Mouse (Mus musculus): ENCODE results near the gene Hs3st6. TPM values are rescaled to one million over a fixed set of nuclear protein-coding genes. Genes with fewer than 3 reads are reported as not detected.

The Hs3st6 gene
- polyA plus RNA-seq, 1 experiment from 2014 or later = not detected

GRCm38 (mm10) chr17:24745526-24746497 lies 7.0 kb upstream of the Hs3st6 start:
- H3K4me3 ChIP-seq = no peak overlapping the region
- H3K36me3 ChIP-seq = peaks cover 22% of the 10 kb centered on the region
- peak; percentile 60 for ATAC-seq
- H3K4me1 ChIP-seq = no peaks in the 10 kb centered on the region
- peaks cover 45% of the 10 kb centered on the region for H3K27me3 ChIP-seq (replicated peaks)
- WGBS (ENCODE audit: insufficient replicate concordance) = 15% methylated on average over 7 of the region's 7 CpGs
- H3K27ac ChIP-seq = no peak overlapping the region
- no peaks in the 10 kb centered on the region for H3K9me3 ChIP-seq (replicated peaks)
- no peak overlapping the region for H3K9ac ChIP-seq
- no peak overlapping the region for H3K4me2 ChIP-seq

- peaks cover 57% of the 10 kb centered on the region for H3K27me3 ChIP-seq (replicated peaks)
- ATAC-seq = no peak
Observed at GRCm38 (mm10) chr17:24746986-24747385, 5.8 kb upstream of the Hs3st6 start.

GRCm38 (mm10) chr17:24751528-24751927 lies 1.3 kb upstream of the Hs3st6 start:
- ATAC-seq = no peak
- Histone ChIP-seq H3K9me3 (replicated peaks) (no peaks in the 10 kb centered on the region), H3K4me2 (no peak overlapping the region), H3K27ac (no peak overlapping the region), H3K27me3 (replicated peaks) (peaks cover 93% of the 10 kb centered on the region), H3K36me3 (no peaks in the 10 kb centered on the region), H3K4me3 (no peak overlapping the region), H3K9ac (no peak overlapping the region), H3K4me1 (peaks cover 16% of the 10 kb centered on the region)
- 13% methylated on average over 4 of the region's 4 CpGs for WGBS (ENCODE audit: insufficient replicate concordance)

More at GRCm38 (mm10) chr17:24746986-24747385, 5.8 kb upstream of the Hs3st6 start:
- H3K9ac ChIP-seq = no peak overlapping the region
- H3K4me3 ChIP-seq = no peak overlapping the region
- WGBS (ENCODE audit: insufficient replicate concordance) = 47% methylated on average over 4 of the region's 4 CpGs
- H3K4me1 ChIP-seq = no peaks in the 10 kb centered on the region
- H3K4me2 ChIP-seq = no peak overlapping the region
- H3K36me3 ChIP-seq = peaks cover 10% of the 10 kb centered on the region
- no peaks in the 10 kb centered on the region for H3K9me3 ChIP-seq (replicated peaks)
- no peak overlapping the region for H3K27ac ChIP-seq

GRCm38 (mm10) chr17:24757394-24757793 lies 4.6 kb downstream of the Hs3st6 start:
- Histone ChIP-seq H3K27me3 (replicated peaks) (peaks cover 94% of the 10 kb centered on the region), H3K9me3 (replicated peaks) (no peaks in the 10 kb centered on the region), H3K4me3 (no peak overlapping the region), H3K4me2 (no peak overlapping the region), H3K36me3 (no peaks in the 10 kb centered on the region), H3K4me1 (peaks cover 12% of the 10 kb centered on the region), H3K27ac (no peak overlapping the region), H3K9ac (no peak overlapping the region)
- WGBS (ENCODE audit: insufficient replicate concordance) = 74% methylated on average over 1 of the region's 1 CpGs
- ATAC-seq = no peak

GRCm38 (mm10) chr17:24761121-24761520 lies 8.3 kb downstream of the Hs3st6 start:
- Histone ChIP-seq H3K36me3 (no peaks in the 10 kb centered on the region), H3K4me2 (no peak overlapping the region), H3K9me3 (replicated peaks) (no peaks in the 10 kb centered on the region), H3K9ac (no peak overlapping the region), H3K27me3 (replicated peaks) (peaks cover 88% of the 10 kb centered on the region), H3K4me3 (no peak overlapping the region), H3K27ac (no peak overlapping the region), H3K4me1 (no peaks in the 10 kb centered on the region; the same call in 1 of the 2 replicates)
- no peak for ATAC-seq
- WGBS (ENCODE audit: insufficient replicate concordance) = 41% methylated on average over 5 of the region's 5 CpGs

GRCm38 (mm10) chr17:24765016-24765905 lies 12.5 kb downstream of the Hs3st6 start:
- Histone ChIP-seq H3K27ac (no peak overlapping the region), H3K4me3 (no peak overlapping the region), H3K9ac (no peak overlapping the region), H3K4me2 (no peak overlapping the region), H3K36me3 (no peaks in the 10 kb centered on the region), H3K9me3 (replicated peaks) (no peaks in the 10 kb centered on the region), H3K27me3 (replicated peaks) (peaks cover 89% of the 10 kb centered on the region), H3K4me1 (no peaks in the 10 kb centered on the region; the same call in 1 of the 2 replicates)
- 33% methylated on average over 22 of the region's 22 CpGs for WGBS (ENCODE audit: insufficient replicate concordance)
- no peak for ATAC-seq

GRCm38 (mm10) chr17:24766266-24766875 lies 13.6 kb downstream of the Hs3st6 start:
- Histone ChIP-seq H3K9ac (no peak overlapping the region), H3K4me1 (no peaks in the 10 kb centered on the region; the same call in 1 of the 2 replicates), H3K36me3 (no peaks in the 10 kb centered on the region), H3K4me3 (no peak overlapping the region), H3K27me3 (replicated peaks) (peaks cover 79% of the 10 kb centered on the region), H3K27ac (no peak overlapping the region), H3K4me2 (no peak overlapping the region), H3K9me3 (replicated peaks) (no peaks in the 10 kb centered on the region)
- no peak for ATAC-seq
- WGBS (ENCODE audit: insufficient replicate concordance) = 27% methylated on average over 12 of the region's 12 CpGs

- no peak overlapping the region for H3K4me3 ChIP-seq
- peaks cover 66% of the 10 kb centered on the region for H3K27me3 ChIP-seq (replicated peaks)
- H3K4me1 ChIP-seq = no peaks in the 10 kb centered on the region; the same call in 1 of the 2 replicates
- 27% methylated on average over 3 of the region's 3 CpGs for WGBS (ENCODE audit: insufficient replicate concordance)
- no peak for ATAC-seq
- no peak overlapping the region for H3K4me2 ChIP-seq
- no peak overlapping the region for H3K9ac ChIP-seq
- H3K36me3 ChIP-seq = no peaks in the 10 kb centered on the region
- no peak overlapping the region for H3K27ac ChIP-seq
- no peaks in the 10 kb centered on the region for H3K9me3 ChIP-seq (replicated peaks)
Observed at GRCm38 (mm10) chr17:24769146-24769545, 16.4 kb downstream of the Hs3st6 start.

- H3K27me3 ChIP-seq (replicated peaks) = peaks cover 31% of the 10 kb centered on the region
- 57% methylated on average over 5 of the region's 5 CpGs for WGBS (ENCODE audit: insufficient replicate concordance)
- no peak overlapping the region for H3K9ac ChIP-seq
- H3K27ac ChIP-seq = no peak overlapping the region
- no peak overlapping the region for H3K4me2 ChIP-seq
- H3K9me3 ChIP-seq (replicated peaks) = no peaks in the 10 kb centered on the region
- no peaks in the 10 kb centered on the region for H3K36me3 ChIP-seq
- ATAC-seq = no peak
- no peaks in the 10 kb centered on the region for H3K4me1 ChIP-seq
- no peak overlapping the region for H3K4me3 ChIP-seq
Observed at GRCm38 (mm10) chr17:24773241-24773640, 20.5 kb downstream of the Hs3st6 start.

GRCm38 (mm10) chr17:24775173-24775572 lies 22.4 kb downstream of the Hs3st6 start:
- 64% methylated on average over 8 of the region's 8 CpGs for WGBS (ENCODE audit: insufficient replicate concordance)
- H3K4me2 ChIP-seq = no peak overlapping the region

GRCm38 (mm10) chr17:24777073-24777472 lies 24.3 kb downstream of the Hs3st6 start:
- peaks cover 11% of the 10 kb centered on the region; the same call in 1 of the 2 replicates for H3K27me3 ChIP-seq (replicated peaks)
- no peaks in the 10 kb centered on the region for H3K4me1 ChIP-seq
- no peaks in the 10 kb centered on the region for H3K9me3 ChIP-seq (replicated peaks)
- no peak overlapping the region for H3K27ac ChIP-seq
- no peak overlapping the region for H3K9ac ChIP-seq
- H3K36me3 ChIP-seq = no peaks in the 10 kb centered on the region
- WGBS (ENCODE audit: insufficient replicate concordance) = 67% methylated on average over 2 of the region's 2 CpGs
- ATAC-seq = no peak
- no peak overlapping the region for H3K4me2 ChIP-seq
- no peak overlapping the region for H3K4me3 ChIP-seq

More at GRCm38 (mm10) chr17:24775173-24775572, 22.4 kb downstream of the Hs3st6 start:
- Histone ChIP-seq H3K27ac (no peak overlapping the region), H3K27me3 (replicated peaks) (peaks cover 14% of the 10 kb centered on the region; the same call in 1 of the 2 replicates), H3K9me3 (replicated peaks) (no peaks in the 10 kb centered on the region), H3K36me3 (no peaks in the 10 kb centered on the region), H3K9ac (no peak overlapping the region), H3K4me3 (no peak overlapping the region), H3K4me1 (no peaks in the 10 kb centered on the region)
- no peak for ATAC-seq

All from liver, embryonic 12.5 days (tissue).